In genomic region chr15:84684520-84684919, GRCm38 (mm10) we compare ENCODE assay signal across 23 mouse cellular contexts. TPM values are rescaled to one million over a fixed set of nuclear protein-coding genes. Genes with fewer than 3 reads are reported as not detected.
"Had no signal": no experiment of that assay in that cellular context is flagged by ENCODE, and none has a peak within 500 bp of the region (broad histone marks: within the 10 kb centered on the region; RNA-seq: fewer than 3 reads in every experiment).

No protein-coding gene starts in this region.

- H3K27ac ChIP-seq: kidney, postnatal 0 days; limb, embryonic 15.5 days; liver, embryonic 14.5 days; midbrain, embryonic 12.5 days; midbrain, embryonic 15.5 days; neural tube, embryonic 13.5 days; stomach, embryonic 15.5 days had no signal

- H3K4me2 ChIP-seq: limb, embryonic 12.5 days; limb, embryonic 15.5 days; liver, embryonic 11.5 days; lung, embryonic 14.5 days; midbrain, embryonic 12.5 days; midbrain, embryonic 15.5 days; neural tube, embryonic 13.5 days; stomach, embryonic 15.5 days had no signal

- DNase-seq: kidney, adult 18-20 months; kidney, postnatal 36 days; left cerebral cortex, postnatal 4 days; liver, postnatal 0 days; lung, embryonic 14.5 days; retina, postnatal 1 day; right cerebral cortex, postnatal 25 days; thymus, postnatal 14 days; thymus, postnatal 4 days had no signal

- ATAC-seq: liver, postnatal 0 days; lung, postnatal 0 days; midbrain, embryonic 15.5 days had no signal

- H3K27me3 ChIP-seq: limb, embryonic 15.5 days; stomach, embryonic 15.5 days had no signal

- H3K9me3 ChIP-seq: limb, embryonic 12.5 days; limb, embryonic 15.5 days; midbrain, embryonic 12.5 days; midbrain, embryonic 15.5 days; neural tube, embryonic 13.5 days; stomach, embryonic 15.5 days had no signal

- H3K4me3 ChIP-seq: limb, embryonic 12.5 days; limb, embryonic 15.5 days; midbrain, embryonic 12.5 days; midbrain, embryonic 15.5 days; neural tube, embryonic 13.5 days; stomach, embryonic 15.5 days had no signal

- H3K9ac ChIP-seq: limb, embryonic 12.5 days; limb, embryonic 15.5 days; liver, embryonic 14.5 days; liver, postnatal 0 days; lung, embryonic 14.5 days; midbrain, embryonic 12.5 days; midbrain, embryonic 15.5 days; neural tube, embryonic 13.5 days; stomach, embryonic 15.5 days had no signal

- H3K36me3 ChIP-seq: midbrain, embryonic 12.5 days had no signal

RNA-seq across cellular contexts. Expression of gene Arhgap8, which starts 35.3 kb away (rescaled TPM):
- total RNA-seq: layer of hippocampus, postnatal 14 days; megakaryocyte, adult 5-6 weeks; neutrophil, adult 5-6 weeks had no signal
- polyA plus RNA-seq: macrophage had no signal
